ENCODE assay signal across 12 mouse cellular contexts in the genomic region with DNA sequence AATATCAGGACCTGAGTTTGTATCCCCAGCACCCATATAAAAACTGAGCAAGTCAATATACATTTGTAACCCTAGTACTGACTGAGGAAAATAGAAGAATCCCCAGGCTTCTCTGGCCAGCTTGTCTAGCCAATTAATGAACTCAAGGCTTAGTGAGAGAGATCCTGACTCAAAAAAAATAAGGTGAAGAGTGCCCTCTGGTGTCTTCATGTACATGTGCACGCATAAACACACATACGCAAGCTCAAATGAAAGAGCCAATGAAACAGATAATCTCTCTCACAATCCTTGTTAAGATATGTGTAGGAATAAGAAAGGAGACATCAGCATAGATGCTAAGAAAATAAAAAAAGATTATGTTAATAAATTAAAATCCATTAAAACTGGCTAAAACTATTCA. TPM values are rescaled to one million over a fixed set of nuclear protein-coding genes. Genes with fewer than 3 reads are reported as not detected.
DNase-seq lines count a peak whose midpoint lies in the region; ATAC-seq lines count a peak whose summit lies in the region.
"Had no signal": no experiment of that assay in that cellular context is flagged by ENCODE, and none has a peak within 500 bp of the region (broad histone marks: within the 10 kb centered on the region; RNA-seq: fewer than 3 reads in every experiment).

No protein-coding gene starts in this region.

- peak; percentile 14 for DNase-seq in embryo, embryonic 11 days
- DNase-seq in embryo, embryonic 9.5 days (ENCODE audit: extremely low spot score), result no peak
- peak; percentile 7 for DNase-seq in kidney, postnatal 14 days
- no peak for DNase-seq in kidney, adult 18-20 months
- peak; percentile 68 for DNase-seq in 416B (ENCODE audit: low read depth)
- DNase-seq in ovary, postnatal 36 days (ENCODE audit: low spot score), result no peak
- no peak for DNase-seq in Muller cell, postnatal 12 days (ENCODE audit: inconsistent ontology term)
- DNase-seq: adrenal gland, adult 2 months; cerebellum, adult 11-12 months had no signal

- 0 out of 2 replicates have a peak, but pooled peaks have one; percentile 58 for ATAC-seq in common myeloid progenitor, adult 5-6 weeks (replicated peaks; ENCODE audit: low read depth, poor library complexity, severe bottlenecking)

RNA-seq across cellular contexts. Expression of a gene that starts 5.1 kb away (rescaled TPM):
- not detected in 2 replicates for total RNA-seq in common myeloid progenitor, adult 5-6 weeks (2017)
- total RNA-seq: adrenal gland, adult 2 months; gastrocnemius, postnatal 4 days; layer of hippocampus, adult 18-20 months had no signal

RNA-seq across cellular contexts. Expression of a gene that starts 19.1 kb away (rescaled TPM):
- total RNA-seq in common myeloid progenitor, adult 5-6 weeks (2017), result not detected in 2 replicates
- total RNA-seq: gastrocnemius, postnatal 4 days had no signal

RNA-seq across cellular contexts. Expression of a gene that starts 28.8 kb away (rescaled TPM):
- total RNA-seq in common myeloid progenitor, adult 5-6 weeks (2017), result 46.3 and 111 TPM in 2 replicates

RNA-seq across cellular contexts. Expression of a gene that starts 31.5 kb away (rescaled TPM):
- total RNA-seq in common myeloid progenitor, adult 5-6 weeks (2017), result not detected in 2 replicates
- total RNA-seq: adrenal gland, adult 2 months; gastrocnemius, postnatal 4 days; layer of hippocampus, adult 18-20 months had no signal

RNA-seq across cellular contexts. Expression of a gene that starts 53.4 kb away (rescaled TPM):
- 0.59 TPM in 1 of 2 replicates, not detected in the other for total RNA-seq in common myeloid progenitor, adult 5-6 weeks (2017)

Comparison
In these comparisons a context has a peak if more than half of its experiments do, and no peak if none do; other contexts are left out.
1. DNase-seq: peak in embryo, embryonic 11 days (single experiment), kidney, postnatal 14 days (single experiment) and 416B (single experiment); none in embryo, embryonic 9.5 days (single experiment), kidney, adult 18-20 months (single experiment), ovary, postnatal 36 days (single experiment) and Muller cell, postnatal 12 days (single experiment).